Mouse (Mus musculus) hindbrain, embryonic 13.5 days (tissue): ENCODE data around the gene Abhd17c. TPM values are rescaled to one million over a fixed set of nuclear protein-coding genes. Genes with fewer than 3 reads are reported as not detected.

Source experiments
- ATAC-seq: fragments of 200-750 bp; cut with Nextera tagmentation; 2 replicates; pipeline ENCODE4 v1.8.0; 2017; ENCODE audit warnings: moderate TSS enrichment; ENCODE audit not compliant: low FRiP score
- H3K27ac ChIP-seq: fragments of 300-500 bp; sonication (generic); 2 replicates; pipeline ENCODE4 v1.5.1; 2015; ENCODE audit warnings: inconsistent platforms, mild to moderate bottlenecking, moderate library complexity
- H3K27me3 ChIP-seq: fragments of 300-500 bp; sonication (generic); 2 replicates; pipeline ENCODE4 v1.6.1; 2015; ENCODE audit warnings: mild to moderate bottlenecking, inconsistent platforms
- H3K36me3 ChIP-seq: fragments of 300-500 bp; sonication (generic); 2 replicates; pipeline ENCODE4 v1.6.1; 2015; ENCODE audit warnings: mild to moderate bottlenecking, inconsistent platforms
- H3K4me1 ChIP-seq: fragments of 300-500 bp; sonication (generic); replicated peaks from 2 replicates; pipeline ENCODE4 v1.6.1; 2015; ENCODE audit warnings: inconsistent platforms
- H3K4me2 ChIP-seq: fragments of 300-500 bp; sonication (generic); 2 replicates; pipeline ENCODE4 v1.6.1; 2015; ENCODE audit warnings: inconsistent platforms, mild to moderate bottlenecking, moderate library complexity
- H3K4me3 ChIP-seq: fragments of 300-500 bp; sonication (generic); 2 replicates; pipeline ENCODE4 v1.5.1; 2015; ENCODE audit warnings: mild to moderate bottlenecking, inconsistent platforms
- H3K9ac ChIP-seq: fragments of 300-500 bp; sonication (generic); 2 replicates; pipeline ENCODE4 v1.6.1; 2015; ENCODE audit warnings: mild to moderate bottlenecking, inconsistent platforms
- H3K9me3 ChIP-seq: fragments of 300-500 bp; sonication (generic); 2 replicates; pipeline ENCODE4 v1.6.1; 2016; ENCODE audit warnings: inconsistent platforms
- WGBS: fragments of 180-500 bp; shearing (Covaris S2); methylation state at CpG from one replicate; pipeline ENCODE4 v1.1.7; 2015; 5-methylcytosine and 5-hydroxymethylcytosine counted together
- polyA plus RNA-seq: library from polyadenylated mRNA; unstranded; fragments of >200 nt; fragmentation: Nextera tagmentation; extraction: Ambion mirVana; gene quantifications from 2 replicates; pipeline ENCODE4 v1.2.1, GENCODE M21; 2015

Gene Abhd17c
- polyA plus RNA-seq, 1 experiment from 2014 or later = 25.0 TPM

DNA sequence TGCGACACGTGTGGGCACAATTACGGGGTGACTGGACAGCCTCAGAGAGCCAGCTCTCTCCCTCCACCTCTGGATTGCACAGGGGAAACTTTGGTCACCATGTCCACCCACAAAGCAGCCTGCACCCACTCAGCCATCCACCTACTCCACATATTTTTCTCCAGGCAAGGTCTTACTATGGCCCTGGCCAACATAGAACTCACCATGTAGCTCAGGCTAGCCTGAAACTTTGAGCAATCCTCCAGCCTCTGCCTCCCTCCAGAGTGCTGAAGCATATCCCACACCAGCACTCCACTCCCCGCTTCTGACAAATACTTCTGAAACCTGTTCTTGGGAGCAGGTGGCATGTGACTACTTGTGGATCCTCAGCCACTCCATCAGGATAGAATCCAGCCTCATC lies 1.9 kb downstream of the Abhd17c start:
- ATAC-seq = no peak
- H3K4me1 ChIP-seq = peaks cover 57% of the 10 kb centered on the region
- peak overlapping the region; percentile 89 for H3K4me3 ChIP-seq
- peak overlapping the region; percentile 94 for H3K9ac ChIP-seq
- no peak overlapping the region for H3K27ac ChIP-seq
- no peaks in the 10 kb centered on the region for H3K36me3 ChIP-seq
- H3K4me2 ChIP-seq = peak overlapping the region; percentile 99
- H3K9me3 ChIP-seq = no peaks in the 10 kb centered on the region
- WGBS = 73% methylated on average over 4 of the region's 4 CpGs
- no peaks in the 10 kb centered on the region for H3K27me3 ChIP-seq

DNA sequence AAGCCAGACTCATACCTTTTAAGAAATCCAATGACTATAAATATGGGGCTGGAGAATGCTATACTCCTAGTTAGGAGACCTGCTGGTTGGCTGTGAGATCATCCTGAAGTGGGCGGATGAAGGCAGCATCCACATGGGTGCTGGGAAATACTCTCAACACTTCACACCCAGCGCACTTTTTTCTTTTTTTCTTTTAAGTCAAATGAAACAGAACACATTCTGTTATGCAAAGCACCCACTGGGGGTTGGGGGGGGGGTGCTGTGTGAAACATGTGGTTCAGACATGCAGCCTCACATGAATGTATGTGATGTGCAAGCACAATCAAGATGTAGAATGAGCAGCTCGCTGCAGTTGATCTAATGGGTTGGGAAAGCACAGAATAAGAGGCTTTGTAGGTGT lies 2.8 kb downstream of the Abhd17c start:
- no peak for ATAC-seq
- H3K4me2 ChIP-seq = peak overlapping the region; percentile 99
- H3K9ac ChIP-seq = peak overlapping the region; percentile 35; the same call in 1 of the 2 replicates
- no peaks in the 10 kb centered on the region for H3K9me3 ChIP-seq
- peaks cover 64% of the 10 kb centered on the region for H3K4me1 ChIP-seq
- no peaks in the 10 kb centered on the region for H3K27me3 ChIP-seq
- no peaks in the 10 kb centered on the region for H3K36me3 ChIP-seq
- no peak overlapping the region for H3K27ac ChIP-seq
- WGBS = 83% methylated on average over 3 of the region's 3 CpGs
- no peak overlapping the region for H3K4me3 ChIP-seq

DNA sequence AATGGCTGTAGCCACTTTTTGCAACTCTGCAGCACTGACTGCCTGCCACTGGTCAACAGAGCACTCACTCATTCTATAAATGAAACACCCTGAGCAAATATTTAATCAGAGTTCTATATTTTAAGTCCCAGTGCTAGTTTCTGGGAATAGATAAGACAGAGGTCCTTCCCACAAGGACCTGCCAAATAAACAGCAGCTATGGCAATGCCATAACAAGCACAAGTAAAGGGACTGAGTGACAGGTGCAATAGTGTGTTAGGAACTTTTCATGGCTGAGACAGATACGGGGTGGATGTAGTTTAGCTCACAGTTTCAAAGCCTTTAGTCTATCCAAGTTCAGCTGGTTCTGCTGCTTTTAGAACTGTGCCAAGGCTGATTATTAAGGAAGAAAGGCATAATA lies 3.9 kb downstream of the Abhd17c start:
- H3K27ac ChIP-seq = no peak overlapping the region
- 97% methylated on average over 1 of the region's 1 CpGs for WGBS
- peaks cover 75% of the 10 kb centered on the region for H3K4me1 ChIP-seq
- no peaks in the 10 kb centered on the region for H3K27me3 ChIP-seq
- ATAC-seq = no peak
- no peak overlapping the region for H3K4me3 ChIP-seq
- H3K36me3 ChIP-seq = no peaks in the 10 kb centered on the region
- H3K9me3 ChIP-seq = no peaks in the 10 kb centered on the region
- H3K4me2 ChIP-seq = no peak overlapping the region
- no peak overlapping the region for H3K9ac ChIP-seq

DNA sequence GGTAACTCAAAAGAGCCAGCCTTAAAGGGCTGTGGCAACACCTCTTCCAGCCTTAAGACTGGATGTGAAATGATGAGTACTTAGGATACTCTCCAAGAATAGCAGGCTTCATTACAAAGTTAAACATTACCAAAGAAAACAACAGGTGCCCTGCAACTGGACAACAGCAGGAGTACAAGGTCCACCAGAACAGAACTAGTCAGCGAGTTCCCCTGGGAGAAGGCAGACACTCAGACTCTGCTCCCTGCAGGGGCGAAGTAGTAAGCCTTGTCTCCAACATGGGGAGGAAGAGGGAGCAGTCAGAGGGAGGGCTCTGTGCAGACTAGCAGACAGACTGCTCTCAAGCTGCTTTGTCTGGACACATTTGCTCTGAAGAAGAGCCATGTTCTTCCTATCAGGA lies 6.1 kb downstream of the Abhd17c start:
- Histone ChIP-seq H3K27me3 (no peaks in the 10 kb centered on the region), H3K4me1 (peaks cover 86% of the 10 kb centered on the region), H3K36me3 (no peaks in the 10 kb centered on the region), H3K4me2 (no peak overlapping the region), H3K27ac (no peak overlapping the region), H3K4me3 (no peak overlapping the region), H3K9me3 (no peaks in the 10 kb centered on the region), H3K9ac (no peak overlapping the region)
- 59% methylated on average over 2 of the region's 2 CpGs for WGBS
- ATAC-seq = no peak

DNA sequence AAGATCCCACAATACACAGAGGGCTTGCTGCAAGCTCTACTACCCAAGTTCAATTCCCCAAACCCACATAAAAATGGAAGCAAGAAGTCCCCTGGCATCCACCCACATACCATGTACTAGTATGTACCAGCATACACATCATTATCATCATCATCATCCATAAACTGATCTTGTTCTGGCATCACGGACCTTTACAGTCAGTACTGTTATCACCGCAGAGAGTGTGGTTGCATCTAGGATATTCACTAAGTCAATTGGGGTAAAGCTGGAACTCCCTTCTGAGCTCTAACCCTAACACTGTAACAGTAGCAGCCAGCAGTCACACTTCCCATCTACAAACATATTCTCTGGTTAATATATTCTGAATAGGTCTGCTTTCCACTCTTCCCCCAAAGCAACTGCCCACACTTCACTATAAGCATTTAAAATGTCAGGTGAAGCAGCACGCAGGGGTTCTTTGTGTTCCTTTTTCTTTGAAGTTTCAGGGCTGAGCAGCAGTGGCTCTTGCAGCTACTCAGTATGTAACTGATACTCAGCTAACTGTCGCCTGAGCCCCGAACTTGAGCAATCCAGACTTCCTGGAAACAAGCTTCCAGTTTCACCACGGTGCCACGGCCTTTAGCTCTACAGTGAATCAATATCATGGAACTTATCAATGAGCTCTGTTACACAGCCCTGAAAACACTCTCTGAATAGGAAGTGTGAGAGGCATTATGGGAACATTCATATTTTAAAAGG lies 8.8 kb downstream of the Abhd17c start:
- no peaks in the 10 kb centered on the region for H3K36me3 ChIP-seq
- ATAC-seq = no peak
- peaks cover 78% of the 10 kb centered on the region for H3K4me1 ChIP-seq
- H3K27ac ChIP-seq = peak overlapping the region; percentile 40; the same call in 1 of the 2 replicates
- H3K9me3 ChIP-seq = no peaks in the 10 kb centered on the region
- H3K9ac ChIP-seq = no peak overlapping the region
- H3K4me2 ChIP-seq = no peak overlapping the region
- WGBS = 69% methylated on average over 7 of the region's 7 CpGs
- no peak overlapping the region for H3K4me3 ChIP-seq
- H3K27me3 ChIP-seq = no peaks in the 10 kb centered on the region

DNA sequence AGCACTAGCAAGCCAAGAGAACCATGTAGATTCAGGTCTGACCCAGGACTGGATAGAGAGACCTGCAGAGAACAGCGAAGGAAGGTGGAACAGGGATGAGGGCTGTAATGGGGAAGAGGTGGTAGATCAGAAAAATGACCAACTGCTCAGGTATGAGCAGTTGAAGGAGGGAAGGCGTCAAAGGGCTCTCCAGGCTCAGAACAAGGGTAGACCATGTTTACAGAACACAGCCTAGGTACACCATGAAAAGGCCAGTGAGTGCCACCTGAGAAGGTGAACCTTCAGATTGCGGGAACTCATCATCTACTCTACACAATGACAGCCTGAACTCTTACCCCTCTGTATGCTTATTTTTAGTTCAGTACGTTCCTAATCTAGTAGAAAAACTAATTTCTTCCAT lies 9.5 kb downstream of the Abhd17c start:
- H3K27me3 ChIP-seq = no peaks in the 10 kb centered on the region
- peaks cover 78% of the 10 kb centered on the region for H3K4me1 ChIP-seq
- no peak for ATAC-seq
- no peak overlapping the region for H3K9ac ChIP-seq
- H3K9me3 ChIP-seq = no peaks in the 10 kb centered on the region
- H3K27ac ChIP-seq = no peak overlapping the region
- no peak overlapping the region for H3K4me3 ChIP-seq
- H3K36me3 ChIP-seq = no peaks in the 10 kb centered on the region
- no peak overlapping the region for H3K4me2 ChIP-seq
- 94% methylated on average over 4 of the region's 4 CpGs for WGBS

DNA sequence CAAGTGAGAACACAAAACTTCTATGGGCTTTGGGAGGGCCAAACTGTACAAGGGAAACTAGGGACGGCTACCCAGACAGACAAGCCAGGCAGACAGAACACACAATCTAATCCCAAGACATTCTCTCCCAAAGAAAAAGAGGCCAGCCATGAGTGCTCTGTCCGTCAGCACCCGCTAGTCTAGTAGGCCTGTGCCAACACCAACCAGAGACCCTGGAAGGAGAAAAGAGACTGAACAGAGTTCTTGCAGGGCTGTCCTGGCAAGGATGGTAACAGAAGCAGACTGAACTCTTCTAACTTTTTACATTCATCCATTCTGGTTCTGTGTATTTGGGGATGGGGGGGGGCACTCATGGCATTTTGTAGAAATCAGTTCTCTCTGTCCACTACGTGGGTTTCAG lies 12.1 kb downstream of the Abhd17c start:
- no peaks in the 10 kb centered on the region for H3K9me3 ChIP-seq
- H3K36me3 ChIP-seq = no peaks in the 10 kb centered on the region
- no peaks in the 10 kb centered on the region for H3K27me3 ChIP-seq
- no peak overlapping the region for H3K4me3 ChIP-seq
- H3K9ac ChIP-seq = no peak overlapping the region
- ATAC-seq = no peak
- H3K27ac ChIP-seq = no peak overlapping the region
- WGBS = 67% methylated on average over 4 of the region's 4 CpGs
- peaks cover 58% of the 10 kb centered on the region for H3K4me1 ChIP-seq
- H3K4me2 ChIP-seq = no peak overlapping the region

DNA sequence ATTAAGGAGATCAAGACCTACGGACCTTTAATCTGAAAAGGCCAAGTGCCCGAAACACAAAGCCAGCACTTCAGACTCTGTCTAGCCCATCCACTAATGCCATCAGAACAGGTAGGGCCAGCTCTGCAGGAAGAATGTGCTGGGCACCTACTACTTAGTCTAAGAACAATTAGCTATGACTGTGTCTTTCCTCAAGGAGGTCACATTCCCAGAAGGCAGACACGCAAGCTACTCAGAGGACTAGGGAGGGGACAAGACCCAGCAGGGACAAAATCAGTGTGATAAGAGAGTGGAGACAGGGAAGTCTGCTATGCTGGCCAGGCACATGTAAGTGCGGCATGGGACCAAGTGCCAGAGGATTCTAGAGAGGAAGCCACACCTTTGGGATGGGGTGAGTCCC lies 13.0 kb downstream of the Abhd17c start:
- Histone ChIP-seq H3K9ac (no peak overlapping the region), H3K4me2 (no peak overlapping the region), H3K4me3 (no peak overlapping the region), H3K27me3 (no peaks in the 10 kb centered on the region), H3K27ac (no peak overlapping the region), H3K9me3 (no peaks in the 10 kb centered on the region), H3K4me1 (peaks cover 52% of the 10 kb centered on the region), H3K36me3 (no peaks in the 10 kb centered on the region)
- no peak for ATAC-seq
- 85% methylated on average over 4 of the region's 4 CpGs for WGBS

DNA sequence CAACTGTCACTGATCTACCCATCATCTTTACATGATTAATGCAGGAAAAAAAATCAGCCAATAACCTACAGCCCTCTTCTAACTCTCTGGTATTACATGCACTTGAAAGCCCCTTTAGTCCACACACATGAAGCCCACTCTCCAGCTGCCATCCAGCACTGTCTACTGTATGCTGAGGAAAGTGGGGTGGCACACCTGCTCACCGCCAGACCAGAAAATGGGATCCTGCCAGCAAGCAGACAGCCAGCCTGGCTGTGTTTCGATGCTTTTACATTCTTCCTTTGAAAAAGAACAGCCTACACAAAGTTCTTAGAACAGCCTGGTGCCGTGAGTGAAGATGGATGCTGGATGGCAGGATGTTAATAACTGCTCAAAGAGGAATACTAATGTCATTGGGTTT lies 13.9 kb downstream of the Abhd17c start:
- 0 out of 2 replicates have a peak, but pooled peaks have one; percentile 25 for ATAC-seq

DNA sequence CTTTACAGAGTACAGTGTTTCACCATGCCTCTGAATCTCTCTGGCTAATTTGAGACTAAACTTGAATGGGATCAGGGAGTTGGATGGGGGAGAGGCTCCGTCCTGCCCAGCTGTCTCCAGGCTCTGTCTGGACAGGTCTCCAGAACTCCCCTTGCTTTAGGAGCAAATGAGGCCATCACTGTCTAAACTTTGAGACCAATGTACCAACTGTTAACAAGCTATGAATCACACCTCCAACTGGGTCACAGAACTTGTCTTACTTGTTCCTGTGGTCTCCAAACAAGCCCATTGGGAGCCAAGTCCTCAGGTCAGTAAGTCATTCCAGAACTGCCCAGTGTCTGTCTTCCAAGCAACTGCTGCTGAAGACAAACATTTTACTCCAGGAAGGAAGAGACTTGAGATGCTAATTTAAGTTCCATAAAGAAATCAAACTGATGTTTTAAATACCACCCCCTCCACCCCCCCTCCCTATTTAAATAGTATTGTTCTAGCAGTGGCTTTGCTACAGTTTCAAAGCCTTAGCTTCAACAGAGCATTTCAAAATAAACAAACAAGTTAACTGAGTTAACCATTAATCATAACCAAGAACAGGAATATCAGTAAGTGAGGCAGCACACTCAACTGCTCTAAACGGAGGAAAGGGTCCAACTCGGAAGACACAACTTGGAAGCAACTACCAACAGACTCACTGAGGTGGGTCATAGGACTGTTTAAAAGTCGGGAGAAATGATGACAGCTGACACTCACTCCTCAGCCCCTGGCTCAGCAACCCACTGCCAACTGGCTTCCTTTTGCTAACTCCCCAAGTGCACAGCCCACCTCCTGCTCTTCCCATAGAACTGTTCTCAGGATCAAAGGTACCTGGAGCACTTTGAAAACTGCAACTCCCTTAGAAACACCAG lies 15.6 kb downstream of the Abhd17c start:
- no peak overlapping the region for H3K9ac ChIP-seq
- WGBS = 77% methylated on average over 4 of the region's 4 CpGs
- H3K4me1 ChIP-seq = peaks cover 49% of the 10 kb centered on the region
- no peaks in the 10 kb centered on the region for H3K27me3 ChIP-seq
- no peak overlapping the region for H3K27ac ChIP-seq
- H3K4me2 ChIP-seq = no peak overlapping the region
- no peak overlapping the region for H3K4me3 ChIP-seq
- no peaks in the 10 kb centered on the region for H3K36me3 ChIP-seq
- no peak for ATAC-seq
- H3K9me3 ChIP-seq = no peaks in the 10 kb centered on the region

More for the DNA sequence above, 13.9 kb downstream of the Abhd17c start:
- Histone ChIP-seq H3K9ac (0 out of 2 replicates have a peak overlapping the region, but pooled peaks have one; percentile 24), H3K4me3 (no peak overlapping the region), H3K9me3 (no peaks in the 10 kb centered on the region), H3K36me3 (no peaks in the 10 kb centered on the region), H3K4me1 (peaks cover 48% of the 10 kb centered on the region), H3K27me3 (no peaks in the 10 kb centered on the region), H3K27ac (no peak overlapping the region), H3K4me2 (no peak overlapping the region)
- WGBS = 70% methylated on average over 3 of the region's 3 CpGs

DNA sequence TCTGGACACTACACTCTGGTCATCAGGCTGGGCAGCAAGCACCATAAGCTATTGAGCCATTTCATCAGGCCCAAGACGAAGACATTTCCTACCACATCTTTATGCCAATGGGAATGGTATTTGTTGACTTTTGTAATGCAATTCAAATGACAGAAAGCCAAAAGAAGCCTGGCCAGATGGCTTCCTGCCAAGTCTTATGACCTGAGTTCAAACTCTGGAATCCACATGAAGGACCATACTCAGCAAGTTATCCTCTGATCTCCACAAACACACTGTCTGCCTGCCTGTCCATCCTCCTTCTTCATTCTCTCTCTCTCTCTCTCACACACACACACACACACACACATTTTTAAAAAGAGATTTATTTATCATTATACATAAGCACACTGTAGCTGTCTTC lies 19.0 kb downstream of the Abhd17c start:
- no peaks in the 10 kb centered on the region for H3K36me3 ChIP-seq
- H3K4me2 ChIP-seq = no peak overlapping the region
- H3K27ac ChIP-seq = no peak overlapping the region
- H3K9ac ChIP-seq = no peak overlapping the region
- H3K27me3 ChIP-seq = no peaks in the 10 kb centered on the region
- peaks cover 40% of the 10 kb centered on the region for H3K4me1 ChIP-seq
- no peak overlapping the region for H3K4me3 ChIP-seq
- 67% methylated on average over 1 of the region's 1 CpGs for WGBS
- no peaks in the 10 kb centered on the region for H3K9me3 ChIP-seq
- no peak for ATAC-seq

DNA sequence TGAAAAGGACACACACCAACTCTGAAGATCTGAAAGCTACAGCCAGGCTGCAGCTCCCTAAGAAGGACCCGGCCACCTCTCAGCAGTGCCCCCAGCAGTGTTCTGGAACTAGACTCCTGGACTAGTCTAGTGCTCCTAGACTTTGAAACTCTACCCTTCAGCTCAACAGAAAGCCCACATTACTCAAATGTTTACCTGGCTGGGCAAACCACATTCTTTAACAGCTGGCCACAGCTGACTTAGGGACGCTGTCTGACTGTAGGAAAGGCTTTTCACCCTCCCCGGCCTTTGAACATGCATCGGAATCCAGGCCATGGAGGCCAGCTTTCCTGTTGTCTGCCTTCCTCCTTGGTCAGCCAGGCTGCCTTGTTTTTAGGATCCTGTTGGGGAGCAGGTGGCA lies 20.0 kb downstream of the Abhd17c start:
- Histone ChIP-seq H3K27me3 (no peaks in the 10 kb centered on the region), H3K4me3 (no peak overlapping the region), H3K36me3 (no peaks in the 10 kb centered on the region), H3K27ac (no peak overlapping the region), H3K4me1 (peaks cover 35% of the 10 kb centered on the region), H3K4me2 (no peak overlapping the region), H3K9ac (no peak overlapping the region), H3K9me3 (no peaks in the 10 kb centered on the region)
- WGBS = 91% methylated on average over 4 of the region's 4 CpGs
- ATAC-seq = no peak
